Mouse (Mus musculus) cerebellum, adult (tissue): ENCODE data around the gene Srrm3.

Source experiments
- ATAC-seq: cut with Nextera tagmentation; 2 replicates; pipeline ENCODE4 v1.9.2; 2017; ENCODE audit warnings: mild to moderate bottlenecking, moderate library complexity, mixed read lengths; ENCODE audit not compliant: insufficient number of reproducible peaks, low FRiP score, low TSS enrichment

The Srrm3 gene

GRCm38 (mm10) chr5:135867637-135868593, 61.2 kb downstream of the Srrm3 start:
- no peak for ATAC-seq

GRCm38 (mm10) chr5:135868653-135869052, 62.0 kb downstream of the Srrm3 start:
- no peak for ATAC-seq

- no peak for ATAC-seq
Measured at GRCm38 (mm10) chr5:135869661-135870423, 63.2 kb downstream of the Srrm3 start.

GRCm38 (mm10) chr5:135870505-135870904, 63.8 kb downstream of the Srrm3 start:
- ATAC-seq: no peak

GRCm38 (mm10) chr5:135872996-135873395, 66.3 kb downstream of the Srrm3 start:
- no peak for ATAC-seq

- no peak for ATAC-seq
Measured at GRCm38 (mm10) chr5:135873753-135874152, 67.1 kb downstream of the Srrm3 start.

- ATAC-seq: no peak
Measured at GRCm38 (mm10) chr5:135877180-135877579, 70.5 kb downstream of the Srrm3 start.

GRCm38 (mm10) chr5:135877831-135878231, 71.1 kb downstream of the Srrm3 start:
- ATAC-seq: no peak

- no peak for ATAC-seq
Measured at GRCm38 (mm10) chr5:135879449-135880158, 72.9 kb downstream of the Srrm3 start.

- no peak for ATAC-seq
Measured at GRCm38 (mm10) chr5:135884641-135885040, 78.0 kb downstream of the Srrm3 start.

GRCm38 (mm10) chr5:135887675-135888102, 81.0 kb downstream of the Srrm3 start, which contains the start of gene Hspb1:
Gene Hspb1, plus strand, starts transcription at chr5:135887919.
- ATAC-seq: no peak

GRCm38 (mm10) chr5:135888405-135889215, 81.9 kb downstream of the Srrm3 start:
- ATAC-seq: no peak

- ATAC-seq: no peak
Measured at GRCm38 (mm10) chr5:135890323-135890722, 83.6 kb downstream of the Srrm3 start.

GRCm38 (mm10) chr5:135890920-135891319, 84.2 kb downstream of the Srrm3 start:
- no peak for ATAC-seq

GRCm38 (mm10) chr5:135892589-135893351, 86.1 kb downstream of the Srrm3 start:
- ATAC-seq: no peak

- ATAC-seq: no peak
Measured at GRCm38 (mm10) chr5:135894958-135895357, 88.3 kb downstream of the Srrm3 start.

GRCm38 (mm10) chr5:135898028-135898427, 91.3 kb downstream of the Srrm3 start:
- no peak for ATAC-seq

- ATAC-seq: no peak
Measured at GRCm38 (mm10) chr5:135898995-135899394, 92.3 kb downstream of the Srrm3 start.

- ATAC-seq: no peak
Measured at GRCm38 (mm10) chr5:135899833-135900232, 93.1 kb downstream of the Srrm3 start.
